Mouse (Mus musculus): ENCODE measurements around the gene Pls3. TPM values are rescaled to one million over a fixed set of nuclear protein-coding genes. Genes with fewer than 3 reads are reported as not detected.

Gene Pls3
- polyA plus RNA-seq, 1 experiment: 83.0 TPM

DNA sequence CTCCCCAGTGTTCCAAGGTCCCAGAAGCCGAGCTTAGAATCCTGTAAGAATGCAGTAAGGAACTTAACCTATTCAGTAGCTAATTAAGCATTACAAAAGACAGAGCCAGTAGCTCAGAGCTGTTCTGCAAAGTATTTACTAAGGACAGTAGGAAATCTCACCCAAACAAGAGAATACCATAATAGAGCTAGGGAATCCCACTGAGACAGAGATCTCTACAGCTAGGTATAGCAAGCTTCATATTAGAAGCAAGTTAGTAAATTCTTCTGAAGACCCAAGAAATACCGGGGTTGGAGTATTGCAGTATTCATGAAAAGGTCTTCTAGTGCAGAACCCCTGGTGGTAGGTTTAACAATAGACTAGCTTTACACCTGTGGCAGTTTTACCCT is 45.1 kb downstream of the Pls3 start:
- no peak for DNase-seq
- no peak overlapping the region for H3K27ac ChIP-seq (ENCODE audit: insufficient read depth, low read length)
- no peak overlapping the region for H3K4me3 ChIP-seq (replicated peaks; ENCODE audit: insufficient read depth, low read depth, low read length)
- WGBS: 46% methylated on average over 2 of the region's 2 CpGs
- no peaks in the 10 kb centered on the region for H3K27me3 ChIP-seq (ENCODE audit: control insufficient read depth, insufficient read depth, low read length)
- no peaks in the 10 kb centered on the region for H3K4me1 ChIP-seq (ENCODE audit: control insufficient read depth, insufficient read depth, low read length)
- TF ChIP-seq POLR2A (IDR thresholded peaks at IDR 0.05; ENCODE audit: borderline replicate concordance, insufficient read depth, low read length) (no peak), CTCF (IDR thresholded peaks at IDR 0.05; ENCODE audit: borderline replicate concordance, insufficient read depth, low read depth, low read length) (no peak)

DNA sequence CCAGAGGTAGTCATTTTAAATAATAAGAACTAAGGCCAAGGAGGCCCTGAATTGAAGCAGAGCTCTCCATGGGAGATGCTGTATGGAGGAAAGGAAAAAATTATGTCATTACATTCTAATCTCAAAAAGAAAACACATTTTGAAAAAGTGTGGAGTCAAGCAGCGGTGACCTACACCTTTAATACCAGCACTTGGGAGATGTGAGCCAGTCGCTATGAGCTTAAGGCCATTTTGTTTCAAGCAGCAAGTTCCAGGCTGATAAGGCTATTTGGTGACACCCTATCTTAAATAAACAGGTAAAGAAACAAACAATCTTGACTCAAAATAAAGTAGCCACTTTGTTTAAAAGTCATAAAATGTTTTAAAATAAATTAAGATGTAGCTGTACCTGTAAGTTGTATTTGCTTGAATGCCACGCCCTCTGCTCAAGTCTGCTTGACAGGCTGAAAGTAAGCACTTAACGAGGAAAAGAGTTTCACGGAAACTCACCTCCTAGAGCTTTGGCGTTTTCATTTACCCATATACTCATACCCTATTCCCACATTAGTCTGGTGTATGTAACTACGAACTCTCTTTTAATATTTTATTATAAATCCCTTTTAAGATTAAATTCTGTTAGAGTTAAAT is 45.6 kb downstream of the Pls3 start:
- no peaks in the 10 kb centered on the region for H3K27me3 ChIP-seq (ENCODE audit: control insufficient read depth, insufficient read depth, low read length)
- H3K4me3 ChIP-seq (replicated peaks; ENCODE audit: insufficient read depth, low read depth, low read length): no peak overlapping the region
- H3K4me1 ChIP-seq (ENCODE audit: control insufficient read depth, insufficient read depth, low read length): no peaks in the 10 kb centered on the region
- H3K27ac ChIP-seq (ENCODE audit: insufficient read depth, low read length): no peak overlapping the region
- 70% methylated on average over 7 of the region's 7 CpGs for WGBS
- no peak for TF ChIP-seq POLR2A (IDR thresholded peaks at IDR 0.05; ENCODE audit: borderline replicate concordance, insufficient read depth, low read length)
- no peak for TF ChIP-seq CTCF (IDR thresholded peaks at IDR 0.05; ENCODE audit: borderline replicate concordance, insufficient read depth, low read depth, low read length)
- no peak for DNase-seq

DNA sequence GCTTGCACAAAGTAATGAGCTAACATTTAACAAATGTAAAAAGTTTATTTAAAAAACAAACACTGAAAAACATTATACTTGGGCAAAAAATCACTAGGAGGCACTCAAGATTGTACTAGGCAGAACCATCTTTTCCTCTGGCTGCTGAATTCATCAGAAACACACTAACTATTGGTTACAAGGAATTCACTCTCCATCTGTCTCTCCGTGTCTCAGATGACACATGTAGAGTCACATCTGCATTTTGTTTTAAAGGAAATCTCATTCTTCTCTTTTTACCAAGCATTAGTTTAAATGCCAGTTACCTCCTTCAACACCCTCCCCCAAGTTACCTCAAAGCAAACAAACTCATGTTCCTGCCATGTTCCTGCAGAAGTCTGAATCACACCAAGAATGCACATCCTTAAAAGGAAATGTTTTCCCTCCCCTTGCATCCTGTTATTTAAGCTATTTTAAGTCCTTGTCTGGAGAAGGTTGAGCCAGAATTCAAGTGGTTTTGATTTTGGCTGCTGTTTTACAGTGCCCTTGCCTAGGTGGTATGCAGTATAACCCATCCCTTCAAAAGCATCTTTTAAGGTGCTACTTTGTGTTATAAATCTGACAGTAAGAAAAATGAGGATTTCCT is 56.2 kb downstream of the Pls3 start:
- TF ChIP-seq POLR2A (IDR thresholded peaks at IDR 0.05; ENCODE audit: borderline replicate concordance, insufficient read depth, low read length) (no peak), CTCF (IDR thresholded peaks at IDR 0.05; ENCODE audit: borderline replicate concordance, insufficient read depth, low read depth, low read length) (no peak)

DNA sequence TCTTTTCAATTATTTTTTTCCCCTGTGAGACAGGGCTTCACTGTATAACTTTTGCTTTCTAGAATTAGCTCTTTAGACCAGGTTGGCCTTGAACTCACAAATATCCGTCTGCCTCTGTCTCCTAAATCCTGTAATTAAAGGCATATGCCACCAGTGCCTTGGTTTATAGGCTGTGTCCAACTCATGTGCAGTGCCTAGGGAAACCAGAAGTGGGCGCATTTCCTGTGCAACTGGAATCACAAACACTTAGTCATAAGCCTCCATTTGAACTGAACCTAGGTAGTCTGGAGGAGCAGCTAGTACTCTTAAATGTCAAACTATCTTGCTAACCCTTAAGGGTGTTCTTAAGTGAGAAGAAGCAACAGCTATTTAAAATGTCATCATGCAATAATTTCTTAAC is 60.0 kb downstream of the Pls3 start:
- Histone ChIP-seq H3K4me1 (ENCODE audit: control insufficient read depth, insufficient read depth, low read length) (no peaks in the 10 kb centered on the region), H3K27me3 (ENCODE audit: control insufficient read depth, insufficient read depth, low read length) (no peaks in the 10 kb centered on the region), H3K4me3 (replicated peaks; ENCODE audit: insufficient read depth, low read depth, low read length) (no peak overlapping the region), H3K27ac (ENCODE audit: insufficient read depth, low read length) (no peak overlapping the region)
- DNase-seq: no peak
- TF ChIP-seq CTCF (IDR thresholded peaks at IDR 0.05; ENCODE audit: borderline replicate concordance, insufficient read depth, low read depth, low read length) (no peak), POLR2A (IDR thresholded peaks at IDR 0.05; ENCODE audit: borderline replicate concordance, insufficient read depth, low read length) (no peak)
- WGBS: 90% methylated on average over 2 of the region's 2 CpGs

More for the DNA sequence above, 56.2 kb downstream of the Pls3 start:
- 47% methylated on average over 1 of the region's 1 CpGs for WGBS
- H3K4me1 ChIP-seq (ENCODE audit: control insufficient read depth, insufficient read depth, low read length): no peaks in the 10 kb centered on the region
- DNase-seq: no peak
- no peak overlapping the region for H3K4me3 ChIP-seq (replicated peaks; ENCODE audit: insufficient read depth, low read depth, low read length)
- no peak overlapping the region for H3K27ac ChIP-seq (ENCODE audit: insufficient read depth, low read length)
- no peaks in the 10 kb centered on the region for H3K27me3 ChIP-seq (ENCODE audit: control insufficient read depth, insufficient read depth, low read length)

DNA sequence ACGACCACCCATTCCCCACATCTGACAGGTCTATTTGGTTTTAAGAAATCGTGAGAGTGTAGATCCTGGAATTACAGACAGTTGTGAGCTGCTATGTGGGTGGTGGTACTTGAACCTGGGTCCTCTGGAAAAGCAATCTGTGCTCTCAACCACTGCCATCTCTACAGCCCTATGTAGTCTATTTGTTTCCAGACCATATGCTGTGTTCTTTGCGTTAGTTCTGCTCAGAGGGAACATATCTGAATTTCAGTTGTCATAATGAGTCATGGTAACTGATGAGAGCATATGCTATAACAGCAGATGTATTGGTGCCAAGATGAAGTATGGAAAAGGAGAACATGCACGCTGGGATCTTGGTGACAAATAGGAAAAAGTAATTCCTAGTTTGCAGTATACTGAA is 60.9 kb downstream of the Pls3 start:
- no peak for TF ChIP-seq POLR2A (IDR thresholded peaks at IDR 0.05; ENCODE audit: borderline replicate concordance, insufficient read depth, low read length)
- TF ChIP-seq CTCF (IDR thresholded peaks at IDR 0.05; ENCODE audit: borderline replicate concordance, insufficient read depth, low read depth, low read length): no peak
- Histone ChIP-seq H3K4me1 (ENCODE audit: control insufficient read depth, insufficient read depth, low read length) (no peaks in the 10 kb centered on the region), H3K4me3 (replicated peaks; ENCODE audit: insufficient read depth, low read depth, low read length) (no peak overlapping the region), H3K27me3 (ENCODE audit: control insufficient read depth, insufficient read depth, low read length) (no peaks in the 10 kb centered on the region), H3K27ac (ENCODE audit: insufficient read depth, low read length) (no peak overlapping the region)
- WGBS: 54% methylated on average over 4 of the region's 4 CpGs
- DNase-seq: peak in 1 of 2 experiments; percentile 9

DNA sequence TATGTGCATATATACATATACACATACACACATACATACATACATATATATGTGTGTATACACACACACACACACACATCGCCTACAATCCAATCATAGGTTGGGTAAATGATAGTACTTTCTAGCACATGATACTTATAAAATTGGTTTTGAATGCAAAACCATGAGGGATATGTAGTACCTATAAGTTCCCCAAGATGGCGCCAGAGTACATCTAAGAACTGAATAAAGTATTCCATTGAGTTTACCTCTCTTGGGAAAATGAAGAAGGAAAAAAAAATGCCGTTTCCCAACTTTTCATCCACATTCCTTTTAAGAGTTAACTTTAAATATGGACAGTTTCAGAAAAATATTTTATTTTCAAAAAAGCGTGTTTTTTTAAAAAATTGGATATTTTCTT is 78.4 kb downstream of the Pls3 start:
- peak in 1 of 2 experiments; percentile 5 for DNase-seq
- Histone ChIP-seq H3K27me3 (ENCODE audit: control insufficient read depth, insufficient read depth, low read length) (no peaks in the 10 kb centered on the region), H3K4me1 (ENCODE audit: control insufficient read depth, insufficient read depth, low read length) (no peaks in the 10 kb centered on the region), H3K27ac (ENCODE audit: insufficient read depth, low read length) (no peak overlapping the region), H3K4me3 (replicated peaks; ENCODE audit: insufficient read depth, low read depth, low read length) (no peak overlapping the region)
- WGBS: 18% methylated on average over 4 of the region's 4 CpGs
- no peak for TF ChIP-seq POLR2A (IDR thresholded peaks at IDR 0.05; ENCODE audit: borderline replicate concordance, insufficient read depth, low read length)
- TF ChIP-seq CTCF (IDR thresholded peaks at IDR 0.05; ENCODE audit: borderline replicate concordance, insufficient read depth, low read depth, low read length): peak; percentile 28; the same call in 1 of the 2 replicates

DNA sequence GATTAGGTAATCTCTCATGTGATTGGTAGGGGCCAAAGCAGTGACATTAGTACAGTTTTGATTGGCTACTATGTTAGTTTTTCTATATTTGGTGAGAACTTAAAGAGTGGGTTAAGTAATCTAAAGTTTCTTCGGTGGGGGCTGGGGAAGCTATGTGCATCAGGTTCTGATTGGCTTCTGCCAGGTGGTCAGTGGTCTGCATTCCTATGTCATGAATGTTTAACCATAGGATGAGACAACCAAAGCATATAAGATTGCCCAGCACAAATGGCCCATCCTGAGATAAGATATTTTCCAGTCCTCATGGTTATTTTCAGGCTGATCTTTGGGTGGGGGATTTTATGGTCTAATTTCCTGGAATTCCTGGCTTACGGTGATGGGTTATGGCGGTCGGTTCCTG is 95.2 kb downstream of the Pls3 start:
- Histone ChIP-seq H3K4me1 (ENCODE audit: control insufficient read depth, insufficient read depth, low read length) (no peaks in the 10 kb centered on the region), H3K27me3 (ENCODE audit: control insufficient read depth, insufficient read depth, low read length) (no peaks in the 10 kb centered on the region), H3K4me3 (replicated peaks; ENCODE audit: insufficient read depth, low read depth, low read length) (no peak overlapping the region), H3K27ac (ENCODE audit: insufficient read depth, low read length) (no peak overlapping the region)
- TF ChIP-seq CTCF (IDR thresholded peaks at IDR 0.05; ENCODE audit: borderline replicate concordance, insufficient read depth, low read depth, low read length): no peak
- no peak for TF ChIP-seq POLR2A (IDR thresholded peaks at IDR 0.05; ENCODE audit: borderline replicate concordance, insufficient read depth, low read length)
- WGBS: 91% methylated on average over 4 of the region's 4 CpGs
- no peak for DNase-seq

DNA sequence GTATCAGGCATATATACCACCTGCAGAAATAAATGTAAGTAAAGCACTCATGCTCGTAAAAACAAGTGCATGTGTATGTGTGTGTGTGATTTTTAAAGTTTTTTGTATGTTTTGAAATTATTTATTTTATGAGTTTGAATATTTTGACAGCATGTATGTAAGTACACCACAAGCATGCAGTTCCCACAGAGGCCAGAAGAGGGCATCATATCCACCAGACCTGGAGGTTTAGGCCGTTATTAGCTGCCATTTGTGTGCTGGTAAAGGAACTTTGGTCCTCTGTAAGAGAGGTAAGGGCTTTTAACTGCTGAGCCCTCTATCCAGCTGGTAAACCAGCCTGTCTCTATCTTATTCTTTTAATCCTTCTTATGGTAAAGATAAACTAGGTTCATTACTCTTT is 97.5 kb downstream of the Pls3 start:
- WGBS: 94% methylated on average over 2 of the region's 2 CpGs
- DNase-seq: no peak
- Histone ChIP-seq H3K27me3 (ENCODE audit: control insufficient read depth, insufficient read depth, low read length) (no peaks in the 10 kb centered on the region), H3K4me1 (ENCODE audit: control insufficient read depth, insufficient read depth, low read length) (no peaks in the 10 kb centered on the region), H3K4me3 (replicated peaks; ENCODE audit: insufficient read depth, low read depth, low read length) (no peak overlapping the region), H3K27ac (ENCODE audit: insufficient read depth, low read length) (no peak overlapping the region)
- no peak for TF ChIP-seq CTCF (IDR thresholded peaks at IDR 0.05; ENCODE audit: borderline replicate concordance, insufficient read depth, low read depth, low read length)
- no peak for TF ChIP-seq POLR2A (IDR thresholded peaks at IDR 0.05; ENCODE audit: borderline replicate concordance, insufficient read depth, low read length)
